Comparison of ENCODE assay signal across 20 mouse cellular contexts in the genomic region with DNA sequence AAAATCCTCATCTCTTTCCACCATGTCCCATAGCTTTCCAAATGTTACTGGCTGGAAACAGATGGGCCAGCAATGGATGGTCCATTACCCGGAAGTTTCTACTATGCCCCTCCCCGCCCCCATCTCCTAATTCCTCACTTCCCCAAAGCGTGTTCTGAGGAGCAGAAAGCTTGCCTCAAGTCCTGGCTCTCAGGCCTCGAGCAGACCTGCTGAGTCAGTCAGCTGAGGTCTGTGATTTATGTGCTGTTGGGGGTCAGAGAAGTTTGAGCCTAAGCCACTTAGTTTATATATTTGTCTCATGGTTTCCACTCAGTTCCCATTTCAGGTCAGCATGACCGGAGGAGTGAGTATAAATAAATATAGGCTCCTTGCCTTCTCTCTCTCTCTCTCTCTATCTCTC. TPM values are rescaled to one million over a fixed set of nuclear protein-coding genes. Genes with fewer than 3 reads are reported as not detected.
DNase-seq lines count a peak whose midpoint lies in the region; TF ChIP-seq lines count a peak whose summit lies in the region.
"Had no signal": no experiment of that assay in that cellular context is flagged by ENCODE, and none has a peak within 500 bp of the region (broad histone marks: within the 10 kb centered on the region; RNA-seq: fewer than 3 reads in every experiment).

No protein-coding gene starts in this region.

- intact Hi-C loops in heart, postnatal 14 days (cut with DNase I), result no loop called here

- H3K27ac ChIP-seq in CH12.LX (ENCODE audit: insufficient read depth, low read depth) (no peak overlapping the region), macrophage (peak overlapping the region; percentile 47)
- peak overlapping the region; percentile 68 for H3K27ac ChIP-seq in bone marrow macrophage, adult 2 months (ENCODE audit: insufficient read depth, low read depth, low read length)
- H3K27ac ChIP-seq: embryonic facial prominence, embryonic 13.5 days; forebrain, embryonic 12.5 days; heart, embryonic 13.5 days; hindbrain, embryonic 13.5 days; intestine, embryonic 15.5 days had no signal

- no peak overlapping the region for H3K4me2 ChIP-seq in CH12.LX (ENCODE audit: insufficient read depth, low read depth, poor library complexity, severe bottlenecking)
- H3K4me2 ChIP-seq: embryonic facial prominence, embryonic 13.5 days; forebrain, embryonic 12.5 days; heart, embryonic 13.5 days; hindbrain, embryonic 13.5 days; intestine, embryonic 15.5 days had no signal

- 6% methylated on average over 5 of the region's 5 CpGs for WGBS in macrophage (ENCODE audit: missing documents)

- H3K27me3 ChIP-seq in CH12.LX (replicated peaks), result no peaks in the 10 kb centered on the region
- H3K27me3 ChIP-seq: embryonic facial prominence, embryonic 13.5 days; forebrain, embryonic 12.5 days; heart, embryonic 13.5 days; hindbrain, embryonic 13.5 days; intestine, embryonic 15.5 days had no signal

- dilution Hi-C loops in CH12.LX (cut with MboI; ENCODE audit: extremely low pct_ligation_motif_present, extremely low pct_unique_long_range_greater_than_20kb, low sequenced_read_pairs), result no loop called here

- H3K79me2 ChIP-seq in CH12.LX (replicated peaks; ENCODE audit: control insufficient read depth, extremely low read depth, insufficient read depth, poor library complexity, severe bottlenecking) (no peaks in the 10 kb centered on the region), macrophage (ENCODE audit: inconsistent target) (no peaks in the 10 kb centered on the region)

- TF ChIP-seq RAD21 in CH12.LX (IDR thresholded peaks at IDR 0.05; ENCODE audit: low read depth, low read length), result no peak

- no peak for TF ChIP-seq POLR2A in CH12.LX (IDR thresholded peaks at IDR 0.05; ENCODE audit: low read depth, low read length)
- no peak for TF ChIP-seq POLR2A in bone marrow macrophage, adult 2 months (IDR thresholded peaks at IDR 0.05; ENCODE audit: borderline replicate concordance, low read depth, low read length)

- H3K4me1 ChIP-seq in CH12.LX (ENCODE audit: control insufficient read depth in 1 of 2, insufficient read depth in 2 of 2), result peaks cover 3 to 19% of the 10 kb centered on the region in 2 experiments; a peak in 2 of 4 replicates
- H3K4me1 ChIP-seq in bone marrow macrophage, adult 2 months (ENCODE audit: control insufficient read depth, insufficient read depth, low read length), result peaks cover 16% of the 10 kb centered on the region
- H3K4me1 ChIP-seq: hindbrain, embryonic 13.5 days had no signal

- TF ChIP-seq EP300 in CH12.LX (IDR thresholded peaks at IDR 0.05; ENCODE audit: low read length), result no peak

- H3K36me3 ChIP-seq in CH12.LX (replicated peaks in 1 of 2; ENCODE audit: control insufficient read depth in 1 of 2, insufficient read depth in 1 of 2, low read length in 1 of 2) (no peaks in the 10 kb centered on the region), macrophage (ENCODE audit: inconsistent target) (no peaks in the 10 kb centered on the region)
- H3K36me3 ChIP-seq: embryonic facial prominence, embryonic 13.5 days; forebrain, embryonic 12.5 days; heart, embryonic 13.5 days; hindbrain, embryonic 13.5 days; intestine, embryonic 15.5 days had no signal

- H3K9ac ChIP-seq in CH12.LX (ENCODE audit: insufficient read depth, low read depth), result no peak overlapping the region
- H3K9ac ChIP-seq: embryonic facial prominence, embryonic 13.5 days; forebrain, embryonic 12.5 days; forebrain, postnatal 0 days; heart, embryonic 13.5 days; hindbrain, embryonic 13.5 days; intestine, embryonic 15.5 days had no signal

- peak; percentile 92 for DNase-seq in heart, adult 11 months
- DNase-seq in heart, postnatal 14 days, result no peak
- DNase-seq in CH12.LX (ENCODE audit: extremely low read depth), result no peak
- DNase-seq in right cerebral cortex, postnatal 25 days, result no peak
- DNase-seq in left cerebral cortex, adult 18-20 months (ENCODE audit: low spot score in 2 of 2), result no peak
- DNase-seq: adrenal gland, adult 8-10 months; adrenal gland, postnatal 36 days; cerebellum, adult 11 months; cerebellum, adult 9-10 months; cerebellum, postnatal 25 days; forebrain, postnatal 0 days; heart, postnatal 4 days had no signal

- no peaks in the 10 kb centered on the region for H3K9me3 ChIP-seq in CH12.LX (replicated peaks; ENCODE audit: low read length)
- H3K9me3 ChIP-seq: embryonic facial prominence, embryonic 13.5 days; forebrain, embryonic 12.5 days; heart, embryonic 13.5 days; hindbrain, embryonic 13.5 days; intestine, embryonic 15.5 days had no signal

- no peak overlapping the region for H3K4me3 ChIP-seq in CH12.LX (replicated peaks in 1 of 3; ENCODE audit: low read depth in 2 of 3, low read length in 2 of 3, poor library complexity in 1 of 3)
- no peak overlapping the region for H3K4me3 ChIP-seq in bone marrow macrophage, adult 2 months (ENCODE audit: insufficient read depth, low read length)
- no peak overlapping the region for H3K4me3 ChIP-seq in macrophage (ENCODE audit: inconsistent target)
- H3K4me3 ChIP-seq: embryonic facial prominence, embryonic 13.5 days; forebrain, embryonic 12.5 days; heart, embryonic 13.5 days; hindbrain, embryonic 13.5 days; intestine, embryonic 15.5 days had no signal

- in situ Hi-C loops in CH12.LX (cut with MboI; ENCODE audit: low pct_ligation_motif_present, low pct_unique_long_range_greater_than_20kb, low sequenced_read_pairs), result loop anchor here (5.0 to 25.0 kb wide), 4 partner anchors 122 to 522 kb away; no protein-coding TSS in a partner anchor

- TF ChIP-seq CTCF in CH12.LX (conservative IDR thresholded peaks at IDR 0.05 in 1 of 2, IDR thresholded peaks at IDR 0.05 in 1 of 2; ENCODE audit: low read depth in 2 of 2, low read length in 2 of 2), result no peak
- no peak for TF ChIP-seq CTCF in bone marrow macrophage, adult 2 months (IDR thresholded peaks at IDR 0.05; ENCODE audit: low read depth, low read length)

TF ChIP-seq in CH12.LX, 34 proteins besides CTCF, POLR2A, EP300 and RAD21:
- TF ChIP-seq POLR2AphosphoS2 (IDR thresholded peaks at IDR 0.05; ENCODE audit: low read depth, low read length) (no peak), ELF1 (IDR thresholded peaks at IDR 0.05; ENCODE audit: low read depth, low read length) (0 out of 2 replicates have a peak, but pooled peaks have one; percentile 13), IRF4 (IDR thresholded peaks at IDR 0.05; ENCODE audit: low read depth, low read length) (no peak)
TF ChIP-seq in CH12.LX: peak in this region for 1.

RNA-seq across cellular contexts. Expression of a gene that starts 43.6 kb away (rescaled TPM):
- total RNA-seq in heart, postnatal 14 days (2021), result 10 to 100 TPM; 10.4 to 16.0 TPM
- 244 and 294 TPM in 2 replicates for total RNA-seq in CH12.LX (2012; rRNA removed)
- 768 and 838 TPM in 2 replicates for total RNA-seq in CH12.LX (2014; rRNA removed)
- polyA plus RNA-seq in CH12.LX (2012; ENCODE audit: insufficient read length, low read depth), result 203 and 221 TPM in 2 replicates
- polyA plus RNA-seq in bone marrow macrophage, adult 2 months (2012; ENCODE audit: insufficient read depth, insufficient read length, missing spikeins), result 86.3 and 92.4 TPM in 2 replicates
- total RNA-seq in macrophage (2018; cell fraction: chromatin; rRNA removed), result 10 to 100 TPM in 2 of 26 experiments, 1 to 10 TPM in 24; 1.9 to 21.3 (median 5.5) TPM
- 10 to 100 TPM; 14.3 to 40.4 (median 20.4) TPM for total RNA-seq in macrophage (2018; cell fraction: cytosol; rRNA removed)
- total RNA-seq in macrophage (2018; cell fraction: nucleus; rRNA removed), result 10 to 100 TPM in 3 of 26 experiments, 1 to 10 TPM in 23; 2.2 to 44.9 (median 6.0) TPM
- 23.9 to 111 TPM (median 50.1 TPM) in 3 replicates for polyA plus RNA-seq in macrophage (2018)
- total RNA-seq in left cerebral cortex, adult 18-20 months (2021), result not detected
- total RNA-seq: gastrocnemius, adult 8-10 months had no signal

Comparison
In these comparisons a context has a peak if more than half of its experiments do, and no peak if none do; other contexts are left out.
1. RNA of a gene that starts 43.6 kb away (total RNA-seq): 244 to 838 TPM in CH12.LX; 10.4 to 16.0 TPM in heart, postnatal 14 days and not detected in left cerebral cortex, adult 18-20 months; every median in the first group is over 10 times any median in the second.